Mouse (Mus musculus): ENCODE results near the gene Ccdc40. TPM values are rescaled to one million over a fixed set of nuclear protein-coding genes. Genes with fewer than 3 reads are reported as not detected.
"Not testable (repeated sequence)": the region's sequence is repeated elsewhere in the genome, so short reads cannot be mapped to it uniquely, and the experiment has no call there.

Ccdc40 gene
- polyA plus RNA-seq, 1 experiment from 2014 or later = 5.1 TPM

DNA sequence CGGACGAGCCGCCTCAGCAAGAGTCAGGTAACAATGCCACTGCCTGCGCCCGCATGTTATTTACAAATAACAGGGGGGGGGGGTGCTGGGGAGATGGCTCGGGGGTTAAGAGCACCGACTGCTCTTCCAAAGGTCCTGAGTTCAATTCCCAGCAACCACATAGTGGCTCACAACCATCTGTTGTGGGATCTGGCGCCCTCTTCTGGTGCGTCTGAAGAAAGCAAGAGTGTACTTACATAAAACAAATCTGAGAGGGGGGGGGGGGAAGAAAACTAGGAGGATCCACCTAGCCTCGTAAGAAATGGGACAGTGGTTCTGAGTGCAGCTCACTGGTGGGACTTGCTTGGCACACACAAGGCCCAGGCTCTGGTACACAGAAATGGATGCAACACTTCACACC lies 6.4 kb downstream of the Ccdc40 start:
- no peak overlapping the region for H3K4me2 ChIP-seq (replicated peaks; ENCODE audit: low read depth, low read length)
- peaks cover 4% of the 10 kb centered on the region; the same call in 1 of the 2 replicates for H3K9me3 ChIP-seq (ENCODE audit: low read length)
- no peak overlapping the region for H3K27ac ChIP-seq (ENCODE audit: low read length)
- no peaks in the 10 kb centered on the region for H3K27me3 ChIP-seq (ENCODE audit: insufficient read depth, low read length)
- H3K4me1 ChIP-seq (ENCODE audit: insufficient read depth, low read length) = peaks cover 15% of the 10 kb centered on the region
- H3K4me3 ChIP-seq (ENCODE audit: low read length) = no peak overlapping the region
- H3K36me3 ChIP-seq (ENCODE audit: insufficient read depth, low read length) = no peaks in the 10 kb centered on the region
- no peak overlapping the region for H3K9ac ChIP-seq (replicated peaks; ENCODE audit: low read length)
- no peak for ATAC-seq (ENCODE audit: low FRiP score, low TSS enrichment)
- 93% methylated on average over 10 of the region's 10 CpGs for WGBS

- H3K27ac ChIP-seq (ENCODE audit: low read length) = no peak overlapping the region
- H3K9ac ChIP-seq (replicated peaks; ENCODE audit: low read length) = no peak overlapping the region
- H3K27me3 ChIP-seq (ENCODE audit: insufficient read depth, low read length) = no peaks in the 10 kb centered on the region
- peaks cover 15% of the 10 kb centered on the region for H3K4me1 ChIP-seq (ENCODE audit: insufficient read depth, low read length)
- no peaks in the 10 kb centered on the region for H3K36me3 ChIP-seq (ENCODE audit: insufficient read depth, low read length)
- H3K4me2 ChIP-seq (replicated peaks; ENCODE audit: low read depth, low read length) = no peak overlapping the region
- 85% methylated on average over 4 of the region's 4 CpGs for WGBS
- no peak overlapping the region for H3K4me3 ChIP-seq (ENCODE audit: low read length)
- ATAC-seq (ENCODE audit: low FRiP score, low TSS enrichment) = no peak
- peaks cover 4% of the 10 kb centered on the region; the same call in 1 of the 2 replicates for H3K9me3 ChIP-seq (ENCODE audit: low read length)
Observed at GRCm38 (mm10) chr11:119235596-119235995, 7.2 kb downstream of the Ccdc40 start.

DNA sequence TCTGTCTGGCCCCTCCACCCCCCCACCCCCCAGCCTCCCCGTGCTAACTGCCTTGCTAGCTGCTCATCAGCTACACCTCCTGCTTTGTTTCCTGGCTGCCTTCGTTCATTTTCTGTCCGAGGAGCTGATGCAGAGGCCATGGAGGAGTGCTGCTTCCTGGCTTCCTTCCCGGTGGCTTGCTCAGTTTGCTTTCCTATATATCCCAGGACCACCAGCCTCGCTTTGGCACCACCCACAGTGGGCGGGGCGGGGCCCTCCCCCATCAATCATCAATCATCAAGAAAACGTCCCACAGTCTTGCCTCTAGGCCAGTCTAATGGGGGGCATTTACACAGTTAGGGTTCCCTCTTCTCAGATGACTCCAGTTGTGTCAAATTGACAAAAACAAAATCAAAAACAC lies 8.0 kb downstream of the Ccdc40 start:
- Histone ChIP-seq H3K27ac (ENCODE audit: low read length) (no peak overlapping the region), H3K9ac (replicated peaks; ENCODE audit: low read length) (no peak overlapping the region), H3K36me3 (ENCODE audit: insufficient read depth, low read length) (no peaks in the 10 kb centered on the region), H3K4me1 (ENCODE audit: insufficient read depth, low read length) (peaks cover 15% of the 10 kb centered on the region), H3K27me3 (ENCODE audit: insufficient read depth, low read length) (no peaks in the 10 kb centered on the region), H3K4me2 (replicated peaks; ENCODE audit: low read depth, low read length) (no peak overlapping the region), H3K4me3 (ENCODE audit: low read length) (no peak overlapping the region), H3K9me3 (ENCODE audit: low read length) (peaks cover 4% of the 10 kb centered on the region; the same call in 1 of the 2 replicates)
- no peak for ATAC-seq (ENCODE audit: low FRiP score, low TSS enrichment)
- 28% methylated on average over 8 of the region's 8 CpGs for WGBS

DNA sequence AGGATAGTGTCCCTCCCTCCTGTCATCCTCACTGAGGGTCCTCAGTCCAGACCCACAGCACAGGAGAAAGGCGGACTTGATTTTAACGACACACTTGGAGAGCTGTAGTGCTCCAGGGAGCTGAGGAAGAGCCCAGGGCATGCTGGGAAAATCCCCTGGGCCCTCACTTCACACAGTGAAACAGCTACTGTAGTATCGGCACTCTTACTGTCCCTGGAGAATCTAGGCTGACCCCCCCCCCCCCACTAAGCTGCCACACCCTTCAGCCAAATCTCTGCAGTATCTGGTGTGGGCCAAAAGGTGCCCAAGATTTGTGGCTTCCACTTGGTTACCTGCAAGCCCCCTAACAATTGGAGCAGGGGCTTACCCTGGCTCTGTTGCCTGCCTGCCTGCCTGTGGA lies 8.6 kb downstream of the Ccdc40 start:
- H3K27me3 ChIP-seq (ENCODE audit: insufficient read depth, low read length) = no peaks in the 10 kb centered on the region
- H3K4me2 ChIP-seq (replicated peaks; ENCODE audit: low read depth, low read length) = no peak overlapping the region
- ATAC-seq (ENCODE audit: low FRiP score, low TSS enrichment) = no peak
- H3K4me1 ChIP-seq (ENCODE audit: insufficient read depth, low read length) = peaks cover 15% of the 10 kb centered on the region
- H3K9me3 ChIP-seq (ENCODE audit: low read length) = peaks cover 4% of the 10 kb centered on the region; the same call in 1 of the 2 replicates
- no peak overlapping the region for H3K4me3 ChIP-seq (ENCODE audit: low read length)
- H3K9ac ChIP-seq (replicated peaks; ENCODE audit: low read length) = no peak overlapping the region
- 61% methylated on average over 3 of the region's 3 CpGs for WGBS
- no peaks in the 10 kb centered on the region for H3K36me3 ChIP-seq (ENCODE audit: insufficient read depth, low read length)
- H3K27ac ChIP-seq (ENCODE audit: low read length) = no peak overlapping the region

GRCm38 (mm10) chr11:119237568-119238304 lies 9.4 kb downstream of the Ccdc40 start:
- no peak overlapping the region; the same call in 1 of the 2 replicates for H3K27ac ChIP-seq (ENCODE audit: low read length)
- H3K9ac ChIP-seq (replicated peaks; ENCODE audit: low read length) = peak overlapping the region; percentile 13; the same call in 1 of the 2 replicates

GRCm38 (mm10) chr11:119238305-119238721 lies 9.9 kb downstream of the Ccdc40 start:
- Histone ChIP-seq H3K36me3 (ENCODE audit: insufficient read depth, low read length) (no peaks in the 10 kb centered on the region), H3K4me3 (ENCODE audit: low read length) (peak overlapping the region; percentile 19), H3K9ac (replicated peaks; ENCODE audit: low read length) (no peak overlapping the region), H3K27me3 (ENCODE audit: insufficient read depth, low read length) (no peaks in the 10 kb centered on the region), H3K4me1 (ENCODE audit: insufficient read depth, low read length) (peaks cover 15% of the 10 kb centered on the region), H3K27ac (ENCODE audit: low read length) (no peak overlapping the region; the same call in 1 of the 2 replicates), H3K4me2 (replicated peaks; ENCODE audit: low read depth, low read length) (peak overlapping the region; percentile 56), H3K9me3 (ENCODE audit: low read length) (peaks cover 4% of the 10 kb centered on the region; the same call in 1 of the 2 replicates)
- ATAC-seq (ENCODE audit: low FRiP score, low TSS enrichment) = peak; percentile 71
- WGBS = 7% methylated on average over 11 of the region's 11 CpGs

More at GRCm38 (mm10) chr11:119237568-119238304, 9.4 kb downstream of the Ccdc40 start:
- peaks cover 4% of the 10 kb centered on the region; the same call in 1 of the 2 replicates for H3K9me3 ChIP-seq (ENCODE audit: low read length)
- peak overlapping the region; percentile 56 for H3K4me2 ChIP-seq (replicated peaks; ENCODE audit: low read depth, low read length)
- H3K36me3 ChIP-seq (ENCODE audit: insufficient read depth, low read length) = no peaks in the 10 kb centered on the region
- H3K27me3 ChIP-seq (ENCODE audit: insufficient read depth, low read length) = no peaks in the 10 kb centered on the region
- WGBS = 30% methylated on average over 20 of the region's 20 CpGs
- ATAC-seq (ENCODE audit: low FRiP score, low TSS enrichment) = peak; percentile 46
- H3K4me1 ChIP-seq (ENCODE audit: insufficient read depth, low read length) = peaks cover 15% of the 10 kb centered on the region
- peak overlapping the region; percentile 19 for H3K4me3 ChIP-seq (ENCODE audit: low read length)

DNA sequence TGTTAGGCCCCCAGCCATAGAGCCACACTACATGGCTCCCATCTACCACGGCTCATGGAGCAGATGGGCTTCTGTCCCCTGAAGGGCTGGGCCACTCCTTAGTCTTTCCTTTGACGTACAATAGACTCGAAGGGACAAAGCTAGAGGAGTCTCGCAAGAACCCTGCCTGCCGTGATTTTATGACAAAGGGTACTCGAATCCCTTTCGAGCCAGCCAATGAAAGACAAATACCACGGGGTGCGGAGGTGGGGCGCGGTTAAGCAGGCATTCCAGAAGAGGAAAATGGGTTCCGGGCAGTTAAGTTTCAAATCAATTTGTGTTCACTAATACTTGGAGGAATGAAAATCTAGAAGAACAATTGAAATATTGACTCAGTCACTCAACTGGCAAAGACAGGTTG lies 11.1 kb downstream of the Ccdc40 start:
- 0 out of 2 replicates have a peak overlapping the region, but pooled peaks have one; percentile 1 for H3K4me2 ChIP-seq (replicated peaks; ENCODE audit: low read depth, low read length)
- H3K4me3 ChIP-seq (ENCODE audit: low read length) = no peak overlapping the region
- peaks cover 5% of the 10 kb centered on the region; the same call in 1 of the 2 replicates for H3K9me3 ChIP-seq (ENCODE audit: low read length)
- H3K9ac ChIP-seq (replicated peaks; ENCODE audit: low read length) = no peak overlapping the region
- ATAC-seq (ENCODE audit: low FRiP score, low TSS enrichment) = no peak
- no peaks in the 10 kb centered on the region for H3K36me3 ChIP-seq (ENCODE audit: insufficient read depth, low read length)
- WGBS = 59% methylated on average over 12 of the region's 12 CpGs
- peaks cover 15% of the 10 kb centered on the region for H3K4me1 ChIP-seq (ENCODE audit: insufficient read depth, low read length)
- no peak overlapping the region for H3K27ac ChIP-seq (ENCODE audit: low read length)
- H3K27me3 ChIP-seq (ENCODE audit: insufficient read depth, low read length) = no peaks in the 10 kb centered on the region

DNA sequence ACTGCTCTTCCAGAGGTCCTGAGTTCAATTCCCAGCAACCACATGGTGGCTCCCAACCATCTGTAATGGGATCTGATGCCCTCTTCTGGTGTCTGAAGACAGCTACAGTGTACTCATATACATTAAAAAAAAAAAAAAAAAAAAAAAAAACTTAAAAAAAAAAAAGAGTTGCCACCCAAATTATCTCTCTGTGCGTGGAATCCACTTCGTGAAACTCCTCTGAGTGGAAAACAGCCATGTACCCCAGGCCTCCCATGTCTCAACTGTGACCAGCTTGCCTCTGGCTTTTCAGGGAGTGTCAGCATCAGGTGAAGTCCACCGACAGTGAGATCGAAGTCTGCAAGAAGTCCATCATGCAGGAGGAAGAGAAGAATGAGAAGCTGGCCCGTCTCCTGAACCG lies 17.2 kb downstream of the Ccdc40 start:
- H3K4me3 ChIP-seq (ENCODE audit: low read length); H3K9ac ChIP-seq (replicated peaks; ENCODE audit: low read length); H3K4me2 ChIP-seq (replicated peaks; ENCODE audit: low read depth, low read length); H3K4me1 ChIP-seq (ENCODE audit: insufficient read depth, low read length); H3K36me3 ChIP-seq (ENCODE audit: insufficient read depth, low read length); ATAC-seq (ENCODE audit: low FRiP score, low TSS enrichment); H3K27me3 ChIP-seq (ENCODE audit: insufficient read depth, low read length); H3K9me3 ChIP-seq (ENCODE audit: low read length); H3K27ac ChIP-seq (ENCODE audit: low read length): not testable (repeated sequence)
- 96% methylated on average over 6 of the region's 6 CpGs for WGBS

- peaks cover 3% of the 10 kb centered on the region; the same call in 1 of the 2 replicates for H3K27me3 ChIP-seq (ENCODE audit: insufficient read depth, low read length)
- WGBS = 16% methylated on average over 6 of the region's 6 CpGs
- no peaks in the 10 kb centered on the region for H3K36me3 ChIP-seq (ENCODE audit: insufficient read depth, low read length)
- ATAC-seq (ENCODE audit: low FRiP score, low TSS enrichment) = peak; percentile 73
- peaks cover 31% of the 10 kb centered on the region for H3K4me1 ChIP-seq (ENCODE audit: insufficient read depth, low read length)
- no peaks in the 10 kb centered on the region for H3K9me3 ChIP-seq (ENCODE audit: low read length)
- no peak overlapping the region for H3K9ac ChIP-seq (replicated peaks; ENCODE audit: low read length)
- no peak overlapping the region for H3K4me3 ChIP-seq (ENCODE audit: low read length)
- no peak overlapping the region for H3K4me2 ChIP-seq (replicated peaks; ENCODE audit: low read depth, low read length)
- H3K27ac ChIP-seq (ENCODE audit: low read length) = no peak overlapping the region
Observed at GRCm38 (mm10) chr11:119249011-119249410, 20.6 kb downstream of the Ccdc40 start.

DNA sequence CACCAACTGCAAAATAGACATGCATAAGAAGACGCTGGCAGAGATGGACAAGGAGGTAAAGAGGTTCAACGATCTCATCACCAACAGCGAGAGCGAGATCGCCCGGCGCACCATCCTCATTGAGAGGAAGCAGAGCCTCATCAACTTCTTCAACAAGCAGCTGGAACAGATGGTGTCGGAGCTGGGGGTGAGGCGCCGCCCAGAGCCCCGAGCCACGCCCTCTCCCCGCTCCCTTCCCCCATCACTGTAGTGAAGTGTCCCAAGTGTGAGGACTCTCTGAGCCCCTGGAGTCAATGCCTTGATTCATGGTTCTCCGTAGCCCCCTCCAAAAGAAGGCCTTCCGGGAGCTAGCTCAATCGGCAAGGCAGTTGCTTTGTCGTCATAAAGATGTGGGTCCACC lies 22.6 kb downstream of the Ccdc40 start:
- WGBS = 31% methylated on average over 17 of the region's 17 CpGs

More for the DNA sequence above, 22.6 kb downstream of the Ccdc40 start:
- Histone ChIP-seq H3K27me3 (ENCODE audit: insufficient read depth, low read length) (peaks cover 3% of the 10 kb centered on the region; the same call in 1 of the 2 replicates), H3K4me3 (ENCODE audit: low read length) (no peak overlapping the region), H3K9ac (replicated peaks; ENCODE audit: low read length) (no peak overlapping the region), H3K4me2 (replicated peaks; ENCODE audit: low read depth, low read length) (no peak overlapping the region), H3K27ac (ENCODE audit: low read length) (no peak overlapping the region), H3K4me1 (ENCODE audit: insufficient read depth, low read length) (peaks cover 31% of the 10 kb centered on the region), H3K9me3 (ENCODE audit: low read length) (no peaks in the 10 kb centered on the region), H3K36me3 (ENCODE audit: insufficient read depth, low read length) (no peaks in the 10 kb centered on the region)
- ATAC-seq (ENCODE audit: low FRiP score, low TSS enrichment) = no peak
